Mouse (Mus musculus) ES-Bruce4 (cell line): ENCODE measurements at regions not wholly inside any gene's neighbourhood (a gene's known extent, or its start where the extent isn't known, plus 50 kb on each side); places are given as distances from the start of the nearest gene placed in this dataset.

Experiments used
- H3K27ac ChIP-seq: 2 replicates; pipeline ENCODE4 v1.5.1; 2012; ENCODE audit warnings: low read length, inconsistent platforms; ENCODE audit not compliant: insufficient read depth
- H3K27me3 ChIP-seq: 2 replicates; pipeline ENCODE4 v1.6.1; 2012; ENCODE audit warnings: mild to moderate bottlenecking, low read length, inconsistent platforms; ENCODE audit not compliant: control insufficient read depth, poor library complexity, insufficient read depth, severe bottlenecking
- H3K36me3 ChIP-seq: 2 replicates; pipeline ENCODE4 v1.6.1; 2012; ENCODE audit warnings: inconsistent platforms, mild to moderate bottlenecking, low read length, moderate library complexity; ENCODE audit not compliant: control insufficient read depth, poor library complexity, insufficient read depth, severe bottlenecking
- H3K4me1 ChIP-seq: one replicate; pipeline ENCODE4 v1.8.1; 2011; ENCODE audit warnings: low read length; ENCODE audit not compliant: control insufficient read depth, insufficient read depth
- H3K4me3 ChIP-seq: 2 replicates; pipeline ENCODE4 v1.5.1; 2011; ENCODE audit warnings: low read depth, mild to moderate bottlenecking, low read length
- H3K9ac ChIP-seq: 2 replicates; pipeline ENCODE4 v1.6.1; 2012; ENCODE audit warnings: low read depth, mild to moderate bottlenecking, inconsistent platforms; ENCODE audit not compliant: poor library complexity, severe bottlenecking
- H3K9me3 ChIP-seq: replicated peaks from 2 replicates; pipeline ENCODE4 v1.6.1; 2012; ENCODE audit warnings: mild to moderate bottlenecking, low read length, inconsistent platforms; ENCODE audit not compliant: control insufficient read depth, poor library complexity, insufficient read depth, severe bottlenecking
- CTCF ChIP-seq: IDR thresholded peaks from one replicate; pipeline ENCODE4 v1.8.1; 2011; ENCODE audit warnings: low read depth, low read length
- EP300 ChIP-seq: IDR thresholded peaks from 2 replicates; pipeline ENCODE4 v1.6.1; 2011; ENCODE audit warnings: low read depth, low read length; ENCODE audit not compliant: insufficient read depth
- POLR2A ChIP-seq: IDR thresholded peaks from one replicate; pipeline ENCODE4 v1.8.1; 2011; ENCODE audit warnings: low read length; ENCODE audit not compliant: insufficient read depth

DNA sequence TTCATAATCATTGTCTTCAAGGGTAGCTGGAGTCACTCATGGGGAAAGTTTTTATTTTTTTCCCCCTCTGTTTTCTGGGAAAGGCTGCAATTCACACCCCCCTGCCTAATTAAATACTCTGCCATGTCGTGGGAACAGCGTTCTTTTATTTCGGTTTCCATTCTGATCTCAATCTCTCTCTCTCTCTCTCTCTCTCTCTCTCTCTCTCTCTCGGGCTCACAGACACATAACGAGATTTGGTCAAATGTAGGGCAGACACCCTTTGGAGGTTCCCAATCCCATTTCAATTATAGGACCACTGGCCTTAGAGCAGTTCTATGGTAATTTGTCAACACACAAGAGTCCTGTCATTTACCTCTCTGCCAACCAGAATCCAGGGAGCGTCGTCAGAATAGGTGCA is 80.7 kb upstream of the Pcdh8 start:
- Histone ChIP-seq H3K4me1 (no peaks in the 10 kb centered on the region), H3K4me3 (no peak overlapping the region), H3K9me3 (no peaks in the 10 kb centered on the region), H3K27ac (no peak overlapping the region), H3K36me3 (no peaks in the 10 kb centered on the region), H3K27me3 (no peaks in the 10 kb centered on the region), H3K9ac (no peak overlapping the region)
- TF ChIP-seq POLR2A (no peak), CTCF (no peak), EP300 (no peak)

DNA sequence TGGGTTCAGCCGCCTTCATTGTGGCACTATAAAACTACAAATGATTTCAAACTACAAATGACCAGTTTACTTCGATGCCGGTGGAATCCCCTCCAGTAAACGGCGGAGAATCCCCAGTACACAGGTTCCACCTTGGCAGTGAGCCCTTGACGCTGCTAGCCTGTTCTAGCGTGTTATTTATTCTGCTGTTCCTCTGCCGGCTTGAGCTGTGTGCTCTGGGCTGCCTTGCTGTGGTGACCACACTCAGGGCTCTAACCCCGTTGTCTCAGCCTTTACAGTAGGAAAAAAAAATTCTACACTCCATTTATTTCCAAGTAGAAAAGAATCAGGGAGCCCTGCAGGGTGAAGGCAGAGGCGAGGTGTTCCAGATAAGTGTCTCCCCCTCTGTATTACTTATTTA is 80.1 kb upstream of the Pcdh8 start:
- Histone ChIP-seq H3K4me3 (no peak overlapping the region), H3K9ac (no peak overlapping the region), H3K27me3 (no peaks in the 10 kb centered on the region), H3K36me3 (no peaks in the 10 kb centered on the region), H3K4me1 (no peaks in the 10 kb centered on the region), H3K27ac (no peak overlapping the region), H3K9me3 (no peaks in the 10 kb centered on the region)
- no peak for TF ChIP-seq POLR2A
- no peak for TF ChIP-seq EP300
- TF ChIP-seq CTCF = no peak

DNA sequence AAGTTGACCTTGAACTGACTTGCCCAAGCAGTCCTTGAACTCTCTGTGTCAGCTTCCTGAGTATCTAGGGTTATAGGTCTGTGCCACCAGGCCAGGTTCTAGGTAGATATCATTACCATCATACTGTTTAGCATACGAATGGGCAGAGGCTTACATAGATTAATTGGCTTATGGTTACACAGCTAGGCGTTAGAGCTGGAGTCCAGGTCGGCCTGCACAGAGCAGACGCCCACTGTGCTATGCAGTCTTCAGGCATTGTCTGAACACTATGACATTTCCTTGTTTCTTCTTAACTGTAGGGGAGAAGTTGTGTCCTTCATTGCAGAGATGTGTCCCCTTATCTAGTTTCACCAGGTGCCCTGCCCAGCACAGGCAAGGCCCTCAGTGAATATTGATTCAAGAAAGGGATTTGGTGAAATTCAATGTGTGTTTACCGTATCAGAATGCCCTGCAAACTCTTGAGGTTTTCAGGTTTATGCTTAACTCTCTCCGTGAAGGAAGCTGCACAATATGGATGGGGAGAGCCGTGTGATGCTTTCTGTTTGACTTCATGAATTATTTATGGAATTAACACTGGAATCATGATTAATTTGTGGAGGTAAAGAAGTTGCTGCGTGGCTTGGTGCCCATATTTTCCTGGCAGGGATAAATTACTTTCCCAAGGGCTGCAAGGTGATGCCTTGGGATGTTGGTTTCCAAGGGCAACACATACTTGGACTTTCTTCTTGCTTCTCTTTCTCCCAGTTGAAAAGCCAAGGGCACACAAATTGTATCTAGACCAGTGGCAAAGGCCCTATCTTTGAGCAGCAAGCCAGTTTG is 78.7 kb upstream of the Pcdh8 start:
- Histone ChIP-seq H3K4me3 (no peak overlapping the region), H3K27me3 (no peaks in the 10 kb centered on the region), H3K9ac (no peak overlapping the region)

GRCm38 (mm10) chr14:79848116-79848515 is 77.0 kb upstream of the Pcdh8 start:
- Histone ChIP-seq H3K4me3 (no peak overlapping the region), H3K36me3 (no peaks in the 10 kb centered on the region), H3K27ac (no peak overlapping the region), H3K4me1 (no peaks in the 10 kb centered on the region), H3K9ac (no peak overlapping the region), H3K9me3 (no peaks in the 10 kb centered on the region), H3K27me3 (no peaks in the 10 kb centered on the region)
- TF ChIP-seq CTCF (no peak), POLR2A (no peak), EP300 (no peak)

More for the DNA sequence above, 78.7 kb upstream of the Pcdh8 start:
- Histone ChIP-seq H3K9me3 (no peaks in the 10 kb centered on the region), H3K27ac (no peak overlapping the region), H3K36me3 (no peaks in the 10 kb centered on the region), H3K4me1 (no peaks in the 10 kb centered on the region)
- TF ChIP-seq CTCF (no peak), EP300 (no peak), POLR2A (no peak)

DNA sequence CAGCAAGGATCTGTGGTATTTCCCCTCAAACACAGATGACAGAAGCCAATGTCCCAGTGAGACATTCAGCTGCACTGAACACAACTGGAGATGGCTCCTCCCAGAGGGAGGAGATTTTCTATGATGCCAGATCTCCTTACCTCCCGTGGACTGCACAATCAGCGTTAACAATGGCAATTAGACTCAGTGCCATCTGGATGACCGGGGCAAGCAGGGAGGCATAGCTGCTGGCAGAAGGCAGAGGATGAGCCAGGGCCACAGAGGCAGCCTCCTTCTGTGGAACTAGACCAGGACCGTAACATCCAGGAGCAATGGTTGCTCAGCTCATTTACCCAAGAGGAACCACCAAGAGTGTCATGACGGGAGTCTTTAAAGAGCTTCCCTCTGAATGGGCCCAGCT is 73.2 kb upstream of the Pcdh8 start:
- TF ChIP-seq EP300 (no peak), POLR2A (no peak), CTCF (no peak)
- no peaks in the 10 kb centered on the region for H3K4me1 ChIP-seq
- H3K4me3 ChIP-seq = no peak overlapping the region
- H3K9ac ChIP-seq = no peak overlapping the region
- no peak overlapping the region for H3K27ac ChIP-seq
- H3K27me3 ChIP-seq = no peaks in the 10 kb centered on the region
- no peaks in the 10 kb centered on the region for H3K9me3 ChIP-seq
- H3K36me3 ChIP-seq = no peaks in the 10 kb centered on the region

GRCm38 (mm10) chr14:79843135-79843550 is 72.0 kb upstream of the Pcdh8 start:
- Histone ChIP-seq H3K4me3 (no peak overlapping the region), H3K36me3 (no peaks in the 10 kb centered on the region), H3K27me3 (no peaks in the 10 kb centered on the region), H3K9me3 (no peaks in the 10 kb centered on the region), H3K9ac (no peak overlapping the region), H3K4me1 (no peaks in the 10 kb centered on the region), H3K27ac (no peak overlapping the region)
- TF ChIP-seq POLR2A (no peak), CTCF (peak; percentile 44)
